Mouse (Mus musculus) bone marrow macrophage, adult 2 months (primary cell): ENCODE results near the gene Gm7694.

Experiments
- CTCF ChIP-seq: IDR thresholded peaks from 2 replicates; pipeline ENCODE4 v1.5.1; 2012; ENCODE audit warnings: low read depth, mild to moderate bottlenecking, low read length, moderate library complexity
- POLR2A ChIP-seq: IDR thresholded peaks from 2 replicates; pipeline ENCODE4 v1.6.1; 2012; ENCODE audit warnings: mild to moderate bottlenecking, low read depth, low read length, borderline replicate concordance

DNA sequence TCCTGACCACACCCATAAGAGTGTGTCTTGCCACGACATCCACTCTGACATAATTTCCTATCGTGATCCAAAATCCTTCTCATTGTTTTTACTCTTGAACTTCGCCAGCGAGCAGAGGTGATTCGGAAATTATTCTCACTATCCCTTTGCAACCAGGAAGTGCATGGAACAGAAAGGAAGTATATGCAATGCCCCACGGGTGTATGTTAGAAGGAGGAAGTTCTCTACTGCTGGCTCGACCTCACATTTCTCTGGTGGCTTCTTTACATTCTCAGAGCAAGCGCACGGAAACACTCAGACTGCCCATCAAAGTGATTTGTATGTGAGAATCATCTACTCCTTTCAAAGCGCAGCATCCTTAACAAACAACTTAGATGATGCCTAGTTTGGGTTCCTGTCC, 1.1 kb downstream of the Gm7694 start:
- TF ChIP-seq POLR2A = no peak
- TF ChIP-seq CTCF = no peak
